Comparison of ENCODE assay signal across 15 mouse cellular contexts in the genomic region with DNA sequence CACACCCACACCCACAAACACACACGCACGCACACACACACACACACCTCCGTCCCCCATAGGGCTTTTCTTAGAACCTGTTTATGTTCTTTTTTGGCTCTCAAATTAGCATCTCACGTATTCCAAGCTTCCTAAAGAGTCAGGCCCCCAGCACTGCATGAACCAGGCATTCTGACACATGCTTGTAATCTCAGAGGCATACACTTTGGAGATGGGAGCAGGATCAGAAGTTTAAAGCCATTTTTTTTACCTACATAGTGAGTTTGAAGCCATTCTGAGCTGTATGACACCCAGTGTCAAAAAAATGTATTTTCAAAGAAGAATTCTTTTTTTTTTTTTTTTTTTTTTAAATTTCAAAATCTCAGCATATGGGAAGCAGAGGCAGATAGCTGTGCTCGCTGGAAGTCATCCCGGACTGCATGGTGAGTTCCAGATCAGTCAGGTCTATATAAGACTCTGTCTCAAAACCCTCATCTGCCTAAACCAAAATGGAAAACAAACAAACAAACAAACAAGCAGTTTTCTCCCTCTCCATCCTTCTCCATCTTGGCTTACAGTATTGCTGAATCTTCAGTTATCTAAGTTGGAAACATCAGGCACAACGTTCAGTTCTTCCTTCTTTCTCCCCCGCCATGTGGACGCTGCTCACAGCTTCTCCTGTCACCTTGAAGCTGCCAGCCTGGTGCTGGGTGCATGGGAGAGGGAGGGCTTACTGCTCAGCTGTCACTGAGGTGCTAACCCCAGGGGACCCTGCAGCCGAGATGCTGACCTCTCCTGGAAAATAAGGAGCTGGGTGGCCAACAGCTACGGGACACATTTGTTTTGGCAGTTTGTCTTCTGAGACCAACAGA.
DNase-seq lines count a peak whose midpoint lies in the region.
"Had no signal": no experiment of that assay in that cellular context is flagged by ENCODE, and none has a peak within 500 bp of the region (broad histone marks: within the 10 kb centered on the region; RNA-seq: fewer than 3 reads in every experiment).

No protein-coding gene starts in this region.

- DNase-seq in heart, adult 11 months: peak; percentile 66
- no peak for DNase-seq in heart, adult 9 months (ENCODE audit: low spot score in 2 of 2)
- DNase-seq in left cerebral cortex, postnatal 14 days (ENCODE audit: low spot score in 2 of 2): peak; percentile 28 to 41
- DNase-seq in left cerebral cortex, adult 11 months (ENCODE audit: low spot score): no peak
- DNase-seq in right cerebral cortex, postnatal 10 days (ENCODE audit: low spot score in 2 of 2): peak; percentile 68 to 73
- peak; percentile 34 for DNase-seq in right cerebral cortex, postnatal 4 days
- DNase-seq in layer of hippocampus, postnatal 10 days (ENCODE audit: low spot score in 2 of 2): no peak
- no peak for DNase-seq in cerebellum, postnatal 14 days
- DNase-seq: adrenal gland, adult 2 months; adrenal gland, postnatal 25 days; cerebellum, adult 2 months; cerebellum, postnatal 10 days; embryo, embryonic 11 days; gastrocnemius, postnatal 10 days; heart, adult 2 months had no signal

- intact Hi-C loops in left cerebral cortex, postnatal 14 days (cut with DNase I): no loop called here

Comparison
In these comparisons a context has a peak if more than half of its experiments do, and no peak if none do; other contexts are left out.
1. DNase-seq: peak in heart, adult 11 months (single experiment), left cerebral cortex, postnatal 14 days (2 of 2), right cerebral cortex, postnatal 10 days (2 of 2) and right cerebral cortex, postnatal 4 days (single experiment); none in heart, adult 9 months (0 of 2), left cerebral cortex, adult 11 months (single experiment), layer of hippocampus, postnatal 10 days (0 of 2) and cerebellum, postnatal 14 days (0 of 2).